Mouse (Mus musculus) forebrain, embryonic 14.5 days (tissue): ENCODE results near the gene Mlxipl. TPM values are rescaled to one million over a fixed set of nuclear protein-coding genes. Genes with fewer than 3 reads are reported as not detected.
A peak's percentile ranks its signal among the peaks of the same experiment; 100 is the strongest.

Experiments used
- ATAC-seq: fragments of 200-750 bp; cut with Nextera tagmentation; 2 replicates; pipeline ENCODE4 v1.8.0; 2017; ENCODE audit warnings: mild to moderate bottlenecking, moderate library complexity
- DNase-seq: peaks from one replicate; pipeline ENCODE4 v3.0.0-alpha.2; 2015; ENCODE audit warnings: low spot score
- H3K27ac ChIP-seq: fragments of 300-500 bp; sonication (generic); 2 replicates; pipeline ENCODE4 v1.5.1; 2014; ENCODE audit warnings: low read depth, mild to moderate bottlenecking, control low read depth, low read length, moderate library complexity
- H3K27me3 ChIP-seq: fragments of 300-500 bp; sonication (generic); replicated peaks from 2 replicates; pipeline ENCODE4 v1.6.1; 2014; ENCODE audit warnings: low read length, control low read depth, mixed read lengths; ENCODE audit not compliant: control insufficient read depth, insufficient read depth
- H3K36me3 ChIP-seq: fragments of 300-500 bp; sonication (generic); 2 replicates; pipeline ENCODE4 v1.6.1; 2014; ENCODE audit warnings: low read length, control low read depth; ENCODE audit not compliant: control insufficient read depth, insufficient read depth
- H3K4me1 ChIP-seq: fragments of 300-500 bp; sonication (generic); 2 replicates; pipeline ENCODE4 v1.6.1; 2014; ENCODE audit warnings: antibody characterized with exemption, low read length, control low read depth; ENCODE audit not compliant: control insufficient read depth, insufficient read depth
- H3K4me2 ChIP-seq: fragments of 300-500 bp; sonication (generic); 2 replicates; pipeline ENCODE4 v1.6.1; 2014; ENCODE audit warnings: mild to moderate bottlenecking, control low read depth, low read length
- H3K4me3 ChIP-seq: fragments of 300-500 bp; sonication (generic); 2 replicates; pipeline ENCODE4 v1.5.1; 2014; ENCODE audit warnings: low read depth, low read length, control low read depth
- H3K9ac ChIP-seq: fragments of 300-500 bp; sonication (generic); 2 replicates; pipeline ENCODE4 v1.6.1; 2014; ENCODE audit warnings: mild to moderate bottlenecking, low read length, control low read depth, moderate library complexity
- H3K9me3 ChIP-seq: fragments of 300-500 bp; sonication (generic); replicated peaks from 2 replicates; pipeline ENCODE4 v1.6.1; 2016; ENCODE audit warnings: low read length, control low read depth, mixed read lengths; ENCODE audit not compliant: control insufficient read depth
- WGBS: fragments of 180-500 bp; shearing (Covaris S2); extraction: QIAGEN DNeasy Blood & Tissue Kit; methylation state at CpG from one replicate; pipeline ENCODE4 v1.1.7; 2014; 5-methylcytosine and 5-hydroxymethylcytosine counted together
- polyA plus RNA-seq: library from polyadenylated mRNA; unstranded; fragments of >200 nt; fragmentation: Nextera tagmentation; extraction: Ambion mirVana; gene quantifications from 2 replicates; pipeline ENCODE4 v1.2.1, GENCODE M21; 2014

Mlxipl gene
- polyA plus RNA-seq, 1 experiment from 2014 or later = 0.36 TPM

DNA sequence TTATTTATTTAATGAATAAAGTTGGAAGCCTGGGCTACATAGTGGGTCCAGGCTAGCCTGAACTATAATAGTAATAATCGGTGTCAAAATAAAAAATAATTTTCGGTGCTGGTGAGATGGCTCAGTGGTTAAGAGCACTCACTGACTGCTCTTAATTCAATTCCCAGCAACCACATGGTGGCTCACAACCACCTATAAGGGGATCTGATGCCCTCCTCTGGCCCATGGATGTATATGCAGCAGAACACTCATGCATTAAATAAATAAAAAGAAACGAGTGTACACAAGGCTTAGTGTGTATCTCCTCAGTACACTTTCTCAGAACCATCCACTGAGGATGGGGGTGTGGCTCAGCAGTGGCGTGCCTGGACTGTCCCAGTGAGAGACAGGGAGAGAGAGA, 31.1 kb downstream of the Mlxipl start:
- no peaks in the 10 kb centered on the region for H3K27me3 ChIP-seq
- WGBS = 64% methylated on average over 4 of the region's 4 CpGs
- H3K4me2 ChIP-seq = no peak overlapping the region
- H3K27ac ChIP-seq = no peak overlapping the region
- DNase-seq (no peak), ATAC-seq (no peak)
- H3K36me3 ChIP-seq = no peaks in the 10 kb centered on the region
- no peak overlapping the region for H3K4me3 ChIP-seq
- H3K9ac ChIP-seq = no peak overlapping the region
- H3K4me1 ChIP-seq = no peaks in the 10 kb centered on the region
- no peaks in the 10 kb centered on the region for H3K9me3 ChIP-seq

DNA sequence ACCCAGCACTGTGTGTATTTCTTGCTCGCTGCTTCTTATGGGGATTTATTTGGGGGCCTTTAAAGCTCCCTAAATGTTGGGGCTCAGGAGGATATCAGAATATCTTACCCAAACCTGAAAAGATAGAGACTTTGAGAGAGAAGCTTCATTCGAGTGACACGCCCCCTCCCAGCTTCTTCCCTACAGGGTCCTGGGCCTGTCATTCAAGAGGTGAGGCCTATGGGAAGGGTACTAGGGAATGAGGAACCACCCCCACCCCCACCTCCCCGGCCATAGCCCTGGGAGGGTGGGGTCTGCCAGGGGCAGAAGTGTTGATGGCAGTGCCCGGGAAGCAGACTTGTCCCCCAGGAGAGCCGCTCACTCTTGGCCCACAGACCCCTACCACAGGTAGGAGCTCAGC, 36.4 kb downstream of the Mlxipl start:
- Histone ChIP-seq H3K9ac (no peak overlapping the region), H3K4me1 (no peaks in the 10 kb centered on the region), H3K27me3 (no peaks in the 10 kb centered on the region), H3K27ac (no peak overlapping the region), H3K36me3 (no peaks in the 10 kb centered on the region), H3K9me3 (no peaks in the 10 kb centered on the region), H3K4me2 (no peak overlapping the region), H3K4me3 (no peak overlapping the region)
- no peak for DNase-seq
- 61% methylated on average over 6 of the region's 6 CpGs for WGBS
- no peak for ATAC-seq

DNA sequence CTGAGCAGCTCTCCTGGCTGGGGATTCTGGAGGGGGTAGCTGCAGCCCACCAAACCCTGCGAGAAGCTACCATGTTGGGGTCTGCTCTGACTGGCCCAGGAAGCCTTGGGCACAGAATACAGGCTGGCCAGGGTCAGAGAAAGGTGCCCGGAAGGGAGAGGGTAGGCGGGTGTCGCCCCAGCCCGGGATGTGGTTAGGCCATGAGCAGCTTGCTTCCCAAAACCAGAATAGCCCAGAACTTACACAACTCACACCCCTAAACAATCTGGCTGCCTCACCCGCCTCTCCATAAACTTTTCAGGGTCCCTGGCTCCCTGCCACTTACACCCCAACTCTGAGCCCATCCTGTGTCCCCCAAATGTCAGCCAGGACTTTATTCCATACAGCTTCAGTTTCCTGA, 38.0 kb downstream of the Mlxipl start:
- Histone ChIP-seq H3K36me3 (no peaks in the 10 kb centered on the region), H3K4me2 (no peak overlapping the region), H3K4me3 (no peak overlapping the region), H3K27me3 (peaks cover 4% of the 10 kb centered on the region), H3K4me1 (no peaks in the 10 kb centered on the region), H3K27ac (no peak overlapping the region), H3K9ac (no peak overlapping the region), H3K9me3 (no peaks in the 10 kb centered on the region)
- ATAC-seq (no peak), DNase-seq (no peak)
- WGBS = 73% methylated on average over 6 of the region's 6 CpGs

DNA sequence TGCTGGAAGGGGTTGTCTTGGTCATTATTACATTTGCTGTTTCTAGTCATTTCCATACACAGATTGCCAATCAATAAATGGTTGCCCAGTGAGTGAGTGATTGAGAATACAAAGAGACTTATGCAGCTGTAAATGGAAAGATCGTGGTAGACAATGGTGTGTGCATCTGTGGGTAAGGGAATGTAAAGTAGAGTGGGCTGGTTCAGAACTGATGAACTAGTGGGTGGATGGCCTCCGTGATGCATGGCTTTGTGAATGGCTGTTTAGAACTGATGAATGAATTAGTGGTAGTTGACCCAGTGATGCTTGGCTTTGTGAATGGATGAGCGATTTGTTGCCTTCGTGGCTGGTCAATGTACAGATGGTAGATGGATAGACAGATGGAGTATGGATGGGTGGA, 40.1 kb downstream of the Mlxipl start:
- Histone ChIP-seq H3K36me3 (no peaks in the 10 kb centered on the region), H3K4me1 (no peaks in the 10 kb centered on the region), H3K9ac (no peak overlapping the region), H3K4me2 (no peak overlapping the region), H3K4me3 (no peak overlapping the region), H3K27ac (no peak overlapping the region), H3K9me3 (no peaks in the 10 kb centered on the region), H3K27me3 (peaks cover 14% of the 10 kb centered on the region)
- DNase-seq (no peak), ATAC-seq (no peak)
- WGBS = 90% methylated on average over 4 of the region's 4 CpGs

DNA sequence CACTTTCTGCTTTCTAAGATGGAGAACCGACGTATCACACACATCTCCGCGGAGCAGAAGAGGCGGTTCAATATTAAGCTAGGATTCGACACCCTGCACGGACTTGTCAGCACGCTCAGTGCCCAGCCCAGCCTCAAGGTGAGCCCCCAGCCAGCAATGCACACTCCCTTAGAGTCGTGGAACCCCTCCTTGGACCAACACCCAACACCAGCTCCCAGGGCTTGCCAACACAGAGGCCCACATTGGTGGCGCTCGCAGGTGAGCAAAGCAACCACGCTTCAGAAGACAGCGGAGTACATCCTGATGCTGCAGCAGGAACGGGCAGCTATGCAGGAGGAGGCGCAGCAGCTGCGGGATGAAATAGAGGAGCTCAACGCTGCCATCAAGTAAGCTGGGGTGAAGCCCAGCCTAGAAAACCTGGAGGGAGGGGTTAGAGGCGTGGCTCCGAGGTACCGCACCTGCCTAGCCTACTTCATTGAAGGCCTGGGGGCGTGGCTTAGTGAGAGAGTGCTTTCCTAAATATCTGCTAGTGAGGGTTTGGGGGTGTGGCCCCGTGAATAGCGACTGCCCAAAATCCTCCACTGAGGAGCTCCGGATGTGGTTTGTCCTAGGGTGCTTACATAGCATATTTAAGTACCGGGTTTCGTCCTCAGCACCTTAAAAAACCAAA, 44.2 kb downstream of the Mlxipl start:
- H3K36me3 ChIP-seq = no peaks in the 10 kb centered on the region
- peak overlapping the region; percentile 7; the same call in 1 of the 2 replicates for H3K4me3 ChIP-seq
- peaks cover 14% of the 10 kb centered on the region for H3K27me3 ChIP-seq
- no peak overlapping the region for H3K9ac ChIP-seq
- peak overlapping the region; percentile 28 for H3K4me2 ChIP-seq
- DNase-seq = peak; percentile 27
- no peaks in the 10 kb centered on the region for H3K9me3 ChIP-seq
- 5% methylated on average over 26 of the region's 26 CpGs for WGBS
- no peaks in the 10 kb centered on the region for H3K4me1 ChIP-seq
- no peak overlapping the region for H3K27ac ChIP-seq
- ATAC-seq = no peak

DNA sequence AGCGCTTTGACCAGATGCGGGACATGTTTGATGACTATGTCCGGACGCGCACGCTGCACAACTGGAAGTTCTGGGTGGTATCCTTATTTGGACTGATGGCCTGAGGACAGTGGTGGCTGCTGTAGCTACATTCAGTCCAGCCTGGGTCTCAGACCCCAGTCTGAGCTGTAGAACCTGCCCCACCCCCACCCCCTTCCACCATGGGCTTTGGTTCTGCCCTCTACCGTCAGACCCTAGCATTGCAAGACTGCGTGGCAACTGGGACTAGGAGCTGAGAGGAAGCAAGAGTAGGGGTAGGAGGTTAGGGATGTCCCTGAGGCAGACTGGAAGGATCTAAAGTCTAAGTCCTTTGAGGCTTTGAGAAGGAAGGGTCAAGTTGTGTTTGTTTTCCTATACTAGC, 44.8 kb downstream of the Mlxipl start:
- no peaks in the 10 kb centered on the region for H3K9me3 ChIP-seq
- DNase-seq = peak; percentile 29
- H3K27me3 ChIP-seq = peaks cover 14% of the 10 kb centered on the region
- no peak overlapping the region for H3K4me3 ChIP-seq
- peak overlapping the region; percentile 28 for H3K4me2 ChIP-seq
- H3K9ac ChIP-seq = no peak overlapping the region
- WGBS = 5% methylated on average over 8 of the region's 8 CpGs
- no peaks in the 10 kb centered on the region for H3K4me1 ChIP-seq
- H3K36me3 ChIP-seq = no peaks in the 10 kb centered on the region
- no peak overlapping the region for H3K27ac ChIP-seq
- no peak for ATAC-seq

DNA sequence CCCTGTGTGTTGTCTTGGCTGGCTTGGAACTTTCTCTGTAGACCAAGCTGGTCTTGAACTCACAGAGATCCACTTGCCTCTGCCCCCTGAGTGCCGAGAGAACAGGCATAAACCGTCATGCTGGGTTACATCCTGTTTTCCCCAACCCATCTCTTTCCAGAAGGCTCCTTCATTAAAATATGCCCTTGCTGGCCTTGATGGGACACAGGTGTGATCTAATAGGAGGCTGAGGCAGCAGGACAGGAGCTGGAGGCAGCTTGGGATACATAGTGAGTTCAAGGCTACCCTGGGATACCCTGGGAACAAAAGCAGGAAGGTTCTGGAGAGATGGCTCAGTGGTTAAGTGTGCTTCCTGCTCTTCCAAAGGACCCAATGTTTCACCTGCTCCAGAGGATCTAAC, 50.2 kb downstream of the Mlxipl start:
- Histone ChIP-seq H3K27ac (no peak overlapping the region), H3K4me1 (no peaks in the 10 kb centered on the region), H3K4me2 (no peak overlapping the region), H3K27me3 (no peaks in the 10 kb centered on the region), H3K9ac (no peak overlapping the region), H3K4me3 (no peak overlapping the region), H3K9me3 (no peaks in the 10 kb centered on the region), H3K36me3 (no peaks in the 10 kb centered on the region)
- WGBS = 67% methylated on average over 2 of the region's 2 CpGs
- DNase-seq (no peak), ATAC-seq (no peak)

DNA sequence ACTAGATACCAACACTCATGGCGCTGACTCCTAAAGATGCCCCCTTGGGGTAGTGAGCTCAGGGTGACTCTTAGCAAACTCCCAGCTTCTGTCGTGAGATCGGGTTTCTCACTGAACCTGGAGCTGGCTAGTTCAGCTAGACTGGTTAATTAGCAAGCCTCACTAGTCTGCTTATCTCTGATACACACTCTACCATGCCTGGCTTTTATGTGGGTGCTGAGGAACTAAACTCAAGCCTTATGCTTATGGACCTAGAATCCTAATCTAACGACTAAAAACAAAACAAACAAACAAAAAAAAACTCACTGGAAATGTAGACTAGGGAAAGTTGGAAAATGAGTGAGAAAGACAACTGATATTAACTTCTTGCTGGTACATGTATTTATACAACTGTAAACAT, 54.8 kb downstream of the Mlxipl start:
- Histone ChIP-seq H3K4me1 (no peaks in the 10 kb centered on the region), H3K36me3 (no peaks in the 10 kb centered on the region), H3K27me3 (no peaks in the 10 kb centered on the region), H3K27ac (no peak overlapping the region), H3K9ac (no peak overlapping the region), H3K4me3 (no peak overlapping the region), H3K4me2 (no peak overlapping the region), H3K9me3 (no peaks in the 10 kb centered on the region)
- WGBS = 70% methylated on average over 4 of the region's 4 CpGs
- no peak for DNase-seq
- no peak for ATAC-seq

DNA sequence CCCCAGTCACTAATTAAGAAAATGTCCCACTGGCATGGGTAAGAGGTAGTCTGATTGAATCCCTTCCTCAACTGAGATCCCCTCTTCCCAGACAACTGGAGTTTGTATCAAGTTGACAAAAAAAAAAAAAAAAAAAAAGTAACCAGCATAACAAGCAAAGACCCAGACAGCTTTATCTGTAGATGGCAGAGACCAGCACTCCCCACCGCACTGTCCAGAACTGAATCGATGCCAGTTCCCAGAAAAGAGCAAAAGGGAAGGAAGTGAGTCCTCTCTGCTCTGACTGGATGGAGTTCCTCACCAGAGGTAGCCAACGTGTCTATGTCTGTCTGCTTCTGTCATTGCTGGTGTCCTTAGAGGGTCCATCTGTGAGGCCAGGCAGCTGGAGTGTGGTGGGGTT, 55.8 kb downstream of the Mlxipl start:
- Histone ChIP-seq H3K27ac (no peak overlapping the region), H3K4me1 (0 out of 2 replicates have a peak, but pooled peaks cover 2% of the 10 kb centered on the region), H3K9ac (no peak overlapping the region), H3K36me3 (no peaks in the 10 kb centered on the region), H3K4me3 (no peak overlapping the region), H3K4me2 (no peak overlapping the region), H3K27me3 (no peaks in the 10 kb centered on the region), H3K9me3 (no peaks in the 10 kb centered on the region)
- no peak for DNase-seq
- no peak for ATAC-seq
- WGBS = 91% methylated on average over 3 of the region's 3 CpGs
